Mouse (Mus musculus): Measurements from ENCODE around the gene Atxn3. TPM values are rescaled to one million over a fixed set of nuclear protein-coding genes. Genes with fewer than 3 reads are reported as not detected.
A peak's percentile ranks its signal among the peaks of the same experiment; 100 is the strongest.

The Atxn3 gene
- polyA plus RNA-seq (2012; rRNA removed) = 3.3 and 6.3 TPM in 2 replicates

DNA sequence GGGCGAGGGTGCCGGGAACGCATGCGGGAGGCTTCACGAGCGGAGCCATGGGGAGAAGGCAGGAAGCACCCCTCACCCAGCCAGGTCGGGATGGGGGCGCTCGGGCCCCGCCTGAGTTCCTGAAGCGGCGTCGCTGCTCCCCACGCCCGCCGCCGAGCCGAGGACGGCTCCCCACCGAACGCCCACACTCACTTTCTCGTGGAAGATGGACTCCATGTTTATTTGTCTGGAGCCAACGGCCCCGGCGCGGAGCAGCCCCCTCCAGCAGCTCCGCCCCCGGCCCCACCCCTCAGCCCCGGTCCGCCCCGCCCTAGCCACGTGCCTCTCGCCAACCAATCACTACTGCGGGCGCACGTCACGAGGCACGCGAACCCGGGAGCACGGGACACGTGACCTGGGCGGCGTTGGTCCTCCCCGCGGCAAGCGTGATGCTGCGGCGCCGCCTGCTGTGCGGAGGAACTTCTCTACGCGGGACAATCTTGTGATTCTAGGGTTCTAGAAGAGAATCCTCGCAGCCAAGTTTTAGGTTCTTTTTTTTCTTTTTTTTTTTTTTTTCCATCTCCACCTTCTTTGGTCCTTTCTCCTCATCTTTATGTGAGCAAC lies at the start of gene Atxn3:
Gene Atxn3, minus strand, starts transcription at position 305 of the 603 bp plus-strand sequence.
- Histone ChIP-seq H3K4me1 (ENCODE audit: control insufficient read depth, insufficient read depth, low read length) (peaks cover 5% of the 10 kb centered on the region), H3K4me3 (replicated peaks; ENCODE audit: extremely low read depth, low read depth, low read length) (peak within 1 kb of the TSS; percentile 81)
- peak; percentile 96 for DNase-seq
- under 1% methylated on average over 54 of the region's 54 CpGs for WGBS
- TF ChIP-seq CTCF (IDR thresholded peaks at IDR 0.05; ENCODE audit: insufficient read depth, low read length) (peak; percentile 62), POLR2A (IDR thresholded peaks at IDR 0.05; ENCODE audit: borderline replicate concordance, extremely low read depth, low read depth, low read length) (peak; percentile 53; the same call in 1 of the 2 replicates)

DNA sequence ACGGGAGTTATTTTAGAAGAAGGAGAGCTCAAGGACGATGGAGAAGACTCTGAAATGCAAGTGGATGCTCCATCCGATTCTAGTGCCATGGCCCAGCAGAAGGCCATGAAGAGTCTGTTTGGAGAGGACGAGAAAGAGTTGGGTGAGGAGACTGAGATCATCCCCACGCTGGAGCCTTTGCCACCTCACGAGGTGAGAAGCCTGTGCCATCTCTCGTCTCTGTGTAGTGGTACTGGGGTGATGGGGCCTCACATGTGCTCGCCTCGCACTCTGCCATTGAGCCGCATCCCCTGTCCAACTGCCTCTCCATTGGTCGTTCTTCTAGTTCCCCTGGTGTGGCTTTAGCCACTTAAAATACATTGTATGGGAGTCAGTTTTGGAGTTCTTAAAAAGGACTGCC lies 42.7 kb upstream of the Atxn3 start:
- no peak for TF ChIP-seq CTCF (IDR thresholded peaks at IDR 0.05; ENCODE audit: insufficient read depth, low read length)
- TF ChIP-seq POLR2A (IDR thresholded peaks at IDR 0.05; ENCODE audit: borderline replicate concordance, extremely low read depth, low read depth, low read length) = no peak
- no peak overlapping the region for H3K4me3 ChIP-seq (replicated peaks; ENCODE audit: extremely low read depth, low read depth, low read length)
- no peaks in the 10 kb centered on the region for H3K4me1 ChIP-seq (ENCODE audit: control insufficient read depth, insufficient read depth, low read length)
- no peak for DNase-seq
- 93% methylated on average over 11 of the region's 11 CpGs for WGBS

DNA sequence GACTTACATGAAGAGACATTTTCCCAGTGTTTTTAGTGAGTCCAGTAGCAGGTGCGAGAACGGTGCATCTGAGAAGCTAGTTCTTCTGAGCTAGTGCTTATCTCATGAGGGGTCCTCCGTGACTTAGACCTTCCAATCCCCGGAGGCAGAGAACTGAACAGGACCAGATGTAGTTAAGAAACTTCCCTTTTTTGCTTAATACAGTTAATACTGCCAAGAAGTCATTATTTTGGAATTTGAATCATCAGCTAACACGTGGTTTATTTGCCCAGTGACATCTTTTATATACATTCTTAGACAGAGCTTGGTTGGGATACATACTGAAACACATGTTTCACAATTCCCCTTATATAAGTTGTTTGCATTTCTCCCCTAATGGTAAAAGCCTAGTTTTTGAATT lies 40.9 kb upstream of the Atxn3 start:
- WGBS = 81% methylated on average over 5 of the region's 5 CpGs
- DNase-seq = no peak
- Histone ChIP-seq H3K4me1 (ENCODE audit: control insufficient read depth, insufficient read depth, low read length) (no peaks in the 10 kb centered on the region), H3K4me3 (replicated peaks; ENCODE audit: extremely low read depth, low read depth, low read length) (no peak overlapping the region)
- TF ChIP-seq CTCF (IDR thresholded peaks at IDR 0.05; ENCODE audit: insufficient read depth, low read length) (no peak), POLR2A (IDR thresholded peaks at IDR 0.05; ENCODE audit: borderline replicate concordance, extremely low read depth, low read depth, low read length) (no peak)

DNA sequence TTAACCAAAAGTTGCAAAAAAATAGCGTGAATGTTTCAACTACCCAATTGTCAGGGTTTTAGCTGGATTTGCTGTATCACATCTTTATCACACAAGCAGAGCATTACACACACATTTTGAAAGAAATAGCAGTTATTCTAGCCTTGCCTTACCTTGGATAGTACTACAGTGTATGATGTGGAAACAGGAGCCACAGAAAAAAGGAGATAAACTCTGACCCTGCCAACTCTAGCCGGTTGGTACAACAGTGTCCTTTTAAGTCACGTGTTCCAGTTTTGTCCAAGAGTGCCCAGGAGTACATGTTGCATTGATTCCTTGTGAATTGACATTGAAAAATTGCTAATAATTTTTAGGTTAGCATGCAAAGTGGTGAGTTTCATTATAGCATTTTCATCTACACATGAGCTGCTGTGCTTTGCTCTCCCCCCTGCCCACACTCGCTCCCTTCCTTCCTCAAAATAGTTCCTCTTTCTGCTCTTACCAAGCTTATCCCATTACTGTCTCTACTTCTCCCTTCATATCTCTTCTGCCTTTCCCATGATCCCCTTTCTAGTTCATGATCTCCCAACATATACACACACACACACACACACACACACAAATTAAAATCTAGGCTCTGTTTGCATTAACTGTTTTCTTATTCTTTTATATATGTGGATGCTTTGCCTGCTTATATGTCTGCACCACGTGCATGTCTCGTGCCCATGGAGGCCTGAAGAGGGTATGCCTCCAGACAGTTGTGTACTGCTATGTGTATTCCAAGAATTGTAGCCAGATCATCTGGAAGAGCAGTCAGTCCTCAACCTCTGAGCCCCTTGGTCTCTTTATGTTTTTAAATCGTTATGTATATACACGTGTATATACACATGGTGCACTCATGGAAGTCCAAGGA lies 36.8 kb upstream of the Atxn3 start:
- 89% methylated on average over 8 of the region's 8 CpGs for WGBS
- no peaks in the 10 kb centered on the region for H3K4me1 ChIP-seq (ENCODE audit: control insufficient read depth, insufficient read depth, low read length)
- TF ChIP-seq POLR2A (IDR thresholded peaks at IDR 0.05; ENCODE audit: borderline replicate concordance, extremely low read depth, low read depth, low read length) (no peak), CTCF (IDR thresholded peaks at IDR 0.05; ENCODE audit: insufficient read depth, low read length) (no peak)
- DNase-seq = no peak
- no peak overlapping the region for H3K4me3 ChIP-seq (replicated peaks; ENCODE audit: extremely low read depth, low read depth, low read length)

- Histone ChIP-seq H3K4me1 (ENCODE audit: control insufficient read depth, insufficient read depth, low read length) (no peaks in the 10 kb centered on the region), H3K4me3 (replicated peaks; ENCODE audit: extremely low read depth, low read depth, low read length) (no peak overlapping the region)
- TF ChIP-seq POLR2A (IDR thresholded peaks at IDR 0.05; ENCODE audit: borderline replicate concordance, extremely low read depth, low read depth, low read length) (no peak), CTCF (IDR thresholded peaks at IDR 0.05; ENCODE audit: insufficient read depth, low read length) (no peak)
- no peak for DNase-seq
- WGBS = 80% methylated on average over 6 of the region's 6 CpGs
Observed at GRCm38 (mm10) chr12:101987659-101988058, 29.6 kb upstream of the Atxn3 start.

GRCm38 (mm10) chr12:101985110-101985509 lies 27.1 kb upstream of the Atxn3 start:
- H3K4me1 ChIP-seq (ENCODE audit: control insufficient read depth, insufficient read depth, low read length) = no peaks in the 10 kb centered on the region; the same call in none of the 2 replicates
- no peak for DNase-seq
- TF ChIP-seq POLR2A (IDR thresholded peaks at IDR 0.05; ENCODE audit: borderline replicate concordance, extremely low read depth, low read depth, low read length) = no peak
- 26% methylated on average over 3 of the region's 3 CpGs for WGBS
- no peak overlapping the region for H3K4me3 ChIP-seq (replicated peaks; ENCODE audit: extremely low read depth, low read depth, low read length)

- 96% methylated on average over 9 of the region's 9 CpGs for WGBS
- no peaks in the 10 kb centered on the region; the same call in none of the 2 replicates for H3K4me1 ChIP-seq (ENCODE audit: control insufficient read depth, insufficient read depth, low read length)
- TF ChIP-seq CTCF (IDR thresholded peaks at IDR 0.05; ENCODE audit: insufficient read depth, low read length) (no peak), POLR2A (IDR thresholded peaks at IDR 0.05; ENCODE audit: borderline replicate concordance, extremely low read depth, low read depth, low read length) (no peak)
Observed at GRCm38 (mm10) chr12:101982977-101983376, 24.9 kb upstream of the Atxn3 start.

DNA sequence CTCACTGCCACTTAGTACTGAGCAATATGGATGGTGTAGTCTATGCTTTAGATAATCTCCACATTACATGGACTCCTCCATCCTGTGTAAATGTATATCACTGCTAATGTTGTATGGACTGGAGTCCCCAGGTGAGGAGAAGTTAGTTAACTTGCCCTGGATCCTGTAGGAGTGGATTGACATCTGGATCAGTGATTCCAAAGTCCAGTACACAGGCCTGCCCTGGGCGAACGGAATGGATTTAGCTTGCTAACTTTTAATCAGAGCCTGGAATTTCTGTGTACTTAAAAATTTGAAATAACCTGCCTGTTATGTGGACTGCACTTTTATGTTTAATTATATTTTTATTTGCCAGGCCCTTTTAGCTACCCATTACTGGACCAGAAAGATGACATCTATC lies 23.5 kb upstream of the Atxn3 start:
- Histone ChIP-seq H3K4me1 (ENCODE audit: control insufficient read depth, insufficient read depth, low read length) (peaks cover 6% of the 10 kb centered on the region), H3K4me3 (replicated peaks; ENCODE audit: extremely low read depth, low read depth, low read length) (no peak overlapping the region)
- no peak for DNase-seq
- 95% methylated on average over 2 of the region's 2 CpGs for WGBS
- TF ChIP-seq POLR2A (IDR thresholded peaks at IDR 0.05; ENCODE audit: borderline replicate concordance, extremely low read depth, low read depth, low read length) = no peak
- TF ChIP-seq CTCF (IDR thresholded peaks at IDR 0.05; ENCODE audit: insufficient read depth, low read length) = no peak

More at GRCm38 (mm10) chr12:101982977-101983376, 24.9 kb upstream of the Atxn3 start:
- DNase-seq = no peak
- H3K4me3 ChIP-seq (replicated peaks; ENCODE audit: extremely low read depth, low read depth, low read length) = no peak overlapping the region

GRCm38 (mm10) chr12:101980266-101980665 lies 22.2 kb upstream of the Atxn3 start:
- WGBS = 28% methylated on average over 5 of the region's 5 CpGs
- peaks cover 6% of the 10 kb centered on the region for H3K4me1 ChIP-seq (ENCODE audit: control insufficient read depth, insufficient read depth, low read length)
- TF ChIP-seq POLR2A (IDR thresholded peaks at IDR 0.05; ENCODE audit: borderline replicate concordance, extremely low read depth, low read depth, low read length) (no peak), CTCF (IDR thresholded peaks at IDR 0.05; ENCODE audit: insufficient read depth, low read length) (no peak)
- DNase-seq = no peak
- H3K4me3 ChIP-seq (replicated peaks; ENCODE audit: extremely low read depth, low read depth, low read length) = no peak overlapping the region
